Mouse (Mus musculus): Measurements from ENCODE around the gene Nell2. TPM values are rescaled to one million over a fixed set of nuclear protein-coding genes. Genes with fewer than 3 reads are reported as not detected.

Gene Nell2
- total and polyA plus RNA-seq, 3 experiments = not detected

GRCm38 (mm10) chr15:95334323-95335296 lies 193.7 kb downstream of the Nell2 start:
- Histone ChIP-seq H3K36me3 (replicated peaks in 1 of 2; ENCODE audit: control insufficient read depth in 1 of 2, insufficient read depth in 1 of 2, low read length in 1 of 2) (no peaks in the 10 kb centered on the region), H3K27ac (ENCODE audit: insufficient read depth, low read depth) (no peak overlapping the region), H3K4me2 (ENCODE audit: insufficient read depth, low read depth, poor library complexity, severe bottlenecking) (no peak overlapping the region), H3K27me3 (replicated peaks) (no peaks in the 10 kb centered on the region), H3K9ac (ENCODE audit: insufficient read depth, low read depth) (no peak overlapping the region), H3K9me3 (replicated peaks; ENCODE audit: low read length) (peaks cover 79% of the 10 kb centered on the region), H3K4me1 (ENCODE audit: control insufficient read depth in 1 of 2, insufficient read depth in 2 of 2) (no peaks in the 10 kb centered on the region), H3K4me3 (replicated peaks in 1 of 3; ENCODE audit: low read depth in 2 of 3, low read length in 2 of 3, poor library complexity in 1 of 3) (no peak overlapping the region), H3K79me2 (replicated peaks; ENCODE audit: control insufficient read depth, extremely low read depth, insufficient read depth, poor library complexity, severe bottlenecking) (no peaks in the 10 kb centered on the region)
- in situ Hi-C loops (cut with MboI; ENCODE audit: low pct_ligation_motif_present, low pct_unique_long_range_greater_than_20kb, low sequenced_read_pairs) (no loop called here), dilution Hi-C loops (cut with MboI; ENCODE audit: extremely low pct_ligation_motif_present, extremely low pct_unique_long_range_greater_than_20kb, low sequenced_read_pairs) (no loop called here)
- TF ChIP-seq HCFC1 (IDR thresholded peaks at IDR 0.05; ENCODE audit: low read depth, low read length) (no peak), JUN (IDR thresholded peaks at IDR 0.05; ENCODE audit: insufficient read depth, low read depth, low read length) (no peak), MYC (IDR thresholded peaks at IDR 0.05; ENCODE audit: low read depth, low read length) (no peak), TBP (conservative IDR thresholded peaks at IDR 0.05; ENCODE audit: low read depth, low read length) (no peak), PAX5 (IDR thresholded peaks at IDR 0.05; ENCODE audit: low read length) (no peak), ZC3H11A (IDR thresholded peaks at IDR 0.05; ENCODE audit: low read depth, low read length) (no peak), IRF4 (IDR thresholded peaks at IDR 0.05; ENCODE audit: low read depth, low read length) (no peak), CHD2 (IDR thresholded peaks at IDR 0.05; ENCODE audit: low read length) (no peak), TCF12 (IDR thresholded peaks at IDR 0.05; ENCODE audit: low read depth, low read length) (no peak), CTCF (conservative IDR thresholded peaks at IDR 0.05 in 1 of 2, IDR thresholded peaks at IDR 0.05 in 1 of 2; ENCODE audit: low read depth in 2 of 2, low read length in 2 of 2) (no peak)
- DNase-seq (ENCODE audit: extremely low read depth) = no peak

- no peaks in the 10 kb centered on the region for H3K36me3 ChIP-seq (replicated peaks in 1 of 2; ENCODE audit: control insufficient read depth in 1 of 2, insufficient read depth in 1 of 2, low read length in 1 of 2)
- dilution Hi-C loops (cut with MboI; ENCODE audit: extremely low pct_ligation_motif_present, extremely low pct_unique_long_range_greater_than_20kb, low sequenced_read_pairs) = no loop called here
- no peaks in the 10 kb centered on the region for H3K79me2 ChIP-seq (replicated peaks; ENCODE audit: control insufficient read depth, extremely low read depth, insufficient read depth, poor library complexity, severe bottlenecking)
- H3K9ac ChIP-seq (ENCODE audit: insufficient read depth, low read depth) = no peak overlapping the region
- H3K4me3 ChIP-seq (replicated peaks in 1 of 3; ENCODE audit: low read depth in 2 of 3, low read length in 2 of 3, poor library complexity in 1 of 3) = no peak overlapping the region
- no peak overlapping the region for H3K4me2 ChIP-seq (ENCODE audit: insufficient read depth, low read depth, poor library complexity, severe bottlenecking)
- no peaks in the 10 kb centered on the region for H3K27me3 ChIP-seq (replicated peaks)
- H3K9me3 ChIP-seq (replicated peaks; ENCODE audit: low read length) = peaks cover 82% of the 10 kb centered on the region
- no peak for TF ChIP-seq ZMIZ1 (IDR thresholded peaks at IDR 0.05; ENCODE audit: low read depth, low read length)
- no peak for DNase-seq (ENCODE audit: extremely low read depth)
- no peak overlapping the region for H3K27ac ChIP-seq (ENCODE audit: insufficient read depth, low read depth)
- in situ Hi-C loops (cut with MboI; ENCODE audit: low pct_ligation_motif_present, low pct_unique_long_range_greater_than_20kb, low sequenced_read_pairs) = no loop called here
- no peaks in the 10 kb centered on the region for H3K4me1 ChIP-seq (ENCODE audit: control insufficient read depth in 1 of 2, insufficient read depth in 2 of 2)
These were observed 195.1 kb downstream of the Nell2 start for GRCm38 (mm10) chr15:95333229-95333628.

GRCm38 (mm10) chr15:95330926-95331325 lies 197.4 kb downstream of the Nell2 start:
- H3K4me2 ChIP-seq (ENCODE audit: insufficient read depth, low read depth, poor library complexity, severe bottlenecking) = no peak overlapping the region
- peaks cover 87% of the 10 kb centered on the region for H3K9me3 ChIP-seq (replicated peaks; ENCODE audit: low read length)
- no peak overlapping the region for H3K9ac ChIP-seq (ENCODE audit: insufficient read depth, low read depth)
- no peak overlapping the region for H3K27ac ChIP-seq (ENCODE audit: insufficient read depth, low read depth)
- TF ChIP-seq CHD2 (IDR thresholded peaks at IDR 0.05; ENCODE audit: low read length) (no peak), ELF1 (IDR thresholded peaks at IDR 0.05; ENCODE audit: low read depth, low read length) (no peak), JUN (IDR thresholded peaks at IDR 0.05; ENCODE audit: insufficient read depth, low read depth, low read length) (no peak), TBP (conservative IDR thresholded peaks at IDR 0.05; ENCODE audit: low read depth, low read length) (no peak), NELFE (IDR thresholded peaks at IDR 0.05; ENCODE audit: low read depth, low read length) (no peak), RAD21 (IDR thresholded peaks at IDR 0.05; ENCODE audit: low read depth, low read length) (no peak), POLR2AphosphoS2 (IDR thresholded peaks at IDR 0.05; ENCODE audit: low read depth, low read length) (no peak), IRF4 (IDR thresholded peaks at IDR 0.05; ENCODE audit: low read depth, low read length) (no peak), MYC (IDR thresholded peaks at IDR 0.05; ENCODE audit: low read depth, low read length) (no peak), BHLHE40 (IDR thresholded peaks at IDR 0.05; ENCODE audit: low read depth, low read length) (no peak), PAX5 (IDR thresholded peaks at IDR 0.05; ENCODE audit: low read length) (no peak), ETS1 (conservative IDR thresholded peaks at IDR 0.05; ENCODE audit: low read depth, low read length) (no peak), USF2 (conservative IDR thresholded peaks at IDR 0.05; ENCODE audit: low read depth, low read length) (no peak), MXI1 (IDR thresholded peaks at IDR 0.05; ENCODE audit: low read depth, low read length) (no peak)
- no peaks in the 10 kb centered on the region for H3K36me3 ChIP-seq (replicated peaks in 1 of 2; ENCODE audit: control insufficient read depth in 1 of 2, insufficient read depth in 1 of 2, low read length in 1 of 2)
- H3K4me3 ChIP-seq (replicated peaks in 1 of 3; ENCODE audit: low read depth in 2 of 3, low read length in 2 of 3, poor library complexity in 1 of 3) = no peak overlapping the region
- DNase-seq (ENCODE audit: extremely low read depth) = no peak
- in situ Hi-C loops (cut with MboI; ENCODE audit: low pct_ligation_motif_present, low pct_unique_long_range_greater_than_20kb, low sequenced_read_pairs) (no loop called here), dilution Hi-C loops (cut with MboI; ENCODE audit: extremely low pct_ligation_motif_present, extremely low pct_unique_long_range_greater_than_20kb, low sequenced_read_pairs) (no loop called here)
- no peaks in the 10 kb centered on the region for H3K27me3 ChIP-seq (replicated peaks)
- H3K4me1 ChIP-seq (ENCODE audit: control insufficient read depth in 1 of 2, insufficient read depth in 2 of 2) = no peaks in the 10 kb centered on the region
- no peaks in the 10 kb centered on the region for H3K79me2 ChIP-seq (replicated peaks; ENCODE audit: control insufficient read depth, extremely low read depth, insufficient read depth, poor library complexity, severe bottlenecking)

Data from CH12.LX (cell line).